Mouse (Mus musculus) liver, adult (tissue): ENCODE data around the gene Sox5.

Experiments
- GATA4 ChIP-seq: IDR thresholded peaks from 2 replicates; pipeline ENCODE4 v1.6.1; 2014; ENCODE audit warnings: mild to moderate bottlenecking, low read length; ENCODE audit not compliant: insufficient replicate concordance

The Sox5 gene

DNA sequence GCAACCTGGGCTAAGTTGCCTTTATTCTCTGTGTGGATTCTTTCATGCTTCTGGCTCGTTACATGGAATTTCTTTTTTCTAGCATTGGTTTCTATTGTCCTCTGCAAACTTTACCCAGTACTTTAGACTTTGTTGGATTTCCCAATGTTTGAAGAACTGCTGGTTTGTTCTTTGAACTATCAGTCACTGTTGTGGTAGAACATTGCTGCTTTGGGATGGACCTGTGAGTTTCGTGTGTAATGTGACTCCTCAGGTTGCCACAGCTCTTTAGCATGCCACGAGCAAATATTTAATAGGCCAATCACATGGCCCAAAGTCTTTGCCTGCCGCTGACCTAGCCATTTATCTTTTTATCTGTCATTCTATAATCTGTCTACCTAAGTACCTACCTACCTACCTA lies 470.0 kb downstream of the Sox5 start:
- peak; percentile 29; the same call in 1 of the 2 replicates for TF ChIP-seq GATA4

DNA sequence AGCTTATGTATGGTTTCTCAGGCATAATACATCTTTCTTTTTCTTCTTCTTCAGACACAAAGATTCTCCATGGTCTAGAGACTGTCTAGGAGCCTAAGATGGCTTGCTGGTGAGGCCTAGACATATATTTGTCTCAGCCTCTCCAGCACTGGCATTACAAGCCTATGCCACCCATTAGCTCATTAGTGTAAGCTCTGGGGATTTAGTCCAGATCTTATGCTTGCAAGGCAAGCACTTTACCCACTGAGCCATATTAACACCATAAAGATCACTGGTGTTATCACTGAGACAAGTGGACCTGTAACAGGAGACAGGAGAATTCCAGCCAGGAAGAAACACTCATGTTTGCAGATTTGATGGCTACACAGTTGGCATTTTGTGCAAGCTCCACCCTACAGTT lies 472.6 kb downstream of the Sox5 start:
- no peak for TF ChIP-seq GATA4

DNA sequence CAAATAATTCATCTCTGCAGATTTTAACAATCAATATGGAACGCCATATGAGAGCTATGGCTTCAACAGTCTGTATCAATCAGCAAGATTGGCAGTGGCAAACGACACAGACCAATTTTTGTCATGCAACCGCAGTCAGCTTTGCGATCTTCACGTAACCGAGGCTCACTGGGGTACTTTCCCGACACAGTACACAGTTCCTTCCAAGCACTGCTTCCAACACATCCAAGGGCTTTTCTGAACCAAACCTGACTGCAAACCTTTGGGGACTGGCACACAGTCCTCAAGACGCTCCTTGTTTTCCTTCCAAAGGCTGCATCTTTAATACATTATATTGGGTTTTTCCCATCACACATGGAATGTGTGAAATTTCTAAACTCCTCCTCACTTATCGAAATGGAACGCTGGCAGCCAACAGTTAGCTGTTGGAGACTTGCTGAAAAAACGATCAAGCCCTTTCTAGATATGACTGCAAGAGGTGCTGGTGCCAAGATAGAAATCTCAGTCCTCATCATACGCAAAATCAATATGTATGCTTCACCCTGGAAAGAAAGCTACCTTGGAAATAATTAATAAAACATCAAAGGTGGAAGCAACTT lies 474.1 kb downstream of the Sox5 start:
- TF ChIP-seq GATA4: no peak

- TF ChIP-seq GATA4: no peak
These were observed 479.0 kb downstream of the Sox5 start for GRCm38 (mm10) chr6:144302823-144303222.

DNA sequence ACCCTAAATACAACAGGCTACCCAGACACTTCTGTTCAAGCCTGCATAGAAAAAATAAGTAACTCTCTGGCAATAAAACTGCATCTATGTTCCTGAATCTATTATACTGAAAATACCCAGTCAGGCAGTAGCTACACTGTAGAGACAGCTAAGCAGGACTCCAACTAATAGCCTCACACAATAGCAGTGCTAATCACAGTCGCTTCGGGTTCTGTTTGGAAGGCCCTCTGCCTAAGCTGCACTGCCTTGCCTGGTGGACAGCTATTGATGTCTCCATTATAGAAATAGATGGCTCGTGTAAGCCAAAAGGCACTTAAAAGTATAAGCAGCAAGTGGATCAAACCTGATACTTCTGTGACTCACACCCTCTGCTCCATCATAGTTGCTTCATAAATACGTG lies 480.7 kb downstream of the Sox5 start:
- no peak for TF ChIP-seq GATA4

DNA sequence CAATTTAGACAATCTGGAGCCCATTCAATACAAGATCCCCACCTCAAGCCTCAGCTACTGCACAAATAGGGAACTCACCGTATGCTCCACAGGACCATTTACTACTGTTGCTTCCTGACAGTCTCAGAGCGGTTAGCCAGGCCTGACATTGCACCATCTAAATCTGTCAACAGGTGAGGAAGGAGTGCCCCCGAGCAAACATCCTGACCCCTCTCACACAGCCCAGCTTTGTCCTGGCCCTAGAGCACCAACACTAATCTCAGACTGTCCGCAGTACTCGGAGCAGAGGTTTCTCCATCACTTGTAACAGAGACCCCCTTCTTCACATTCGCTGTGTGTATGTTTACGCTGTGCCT lies 482.3 kb downstream of the Sox5 start:
- no peak for TF ChIP-seq GATA4

DNA sequence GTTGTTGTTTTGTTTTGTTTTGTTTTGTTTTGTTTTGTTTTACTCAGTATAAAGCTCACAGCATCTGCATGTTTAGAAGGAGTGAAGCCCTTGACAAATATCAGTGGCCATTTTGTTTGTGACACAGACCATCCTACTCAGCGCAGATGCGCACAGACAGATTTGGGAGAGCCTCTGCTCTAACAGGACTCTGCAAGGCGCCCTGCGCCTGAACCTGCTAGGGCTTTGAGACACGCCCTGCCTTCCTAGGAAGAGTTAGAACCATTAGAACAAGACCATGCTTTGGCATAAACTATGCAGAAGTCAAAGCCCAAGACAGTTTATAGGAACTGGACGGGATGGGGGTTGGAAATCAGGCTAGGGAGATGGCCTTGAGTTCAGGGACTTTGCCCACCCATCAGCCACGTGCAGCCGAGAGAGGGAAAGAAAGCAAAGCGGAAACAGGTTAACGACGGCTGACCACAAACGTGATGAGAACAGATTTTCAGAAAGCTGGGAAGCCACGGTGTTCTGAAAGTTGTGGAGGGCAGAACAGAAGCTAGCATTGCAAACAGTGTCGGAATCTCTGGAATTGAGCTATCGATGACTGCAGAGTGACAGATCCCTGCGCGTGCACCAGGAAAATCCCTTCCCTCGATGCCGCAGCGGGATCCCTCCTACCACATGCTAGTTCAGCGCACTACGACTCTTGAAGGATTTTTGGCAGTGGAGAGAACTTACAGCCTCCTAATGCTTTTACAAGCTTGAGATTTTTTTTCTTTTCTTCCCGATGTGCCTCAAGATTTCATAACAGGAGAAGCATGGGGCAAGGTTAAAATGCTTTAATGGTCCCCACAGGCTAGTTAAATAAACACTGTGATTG lies 482.9 kb downstream of the Sox5 start:
- TF ChIP-seq GATA4: no peak

GRCm38 (mm10) chr6:144297846-144298245 lies 483.9 kb downstream of the Sox5 start:
- TF ChIP-seq GATA4: no peak

- no peak for TF ChIP-seq GATA4
These were observed 484.6 kb downstream of the Sox5 start for GRCm38 (mm10) chr6:144297131-144297530.

DNA sequence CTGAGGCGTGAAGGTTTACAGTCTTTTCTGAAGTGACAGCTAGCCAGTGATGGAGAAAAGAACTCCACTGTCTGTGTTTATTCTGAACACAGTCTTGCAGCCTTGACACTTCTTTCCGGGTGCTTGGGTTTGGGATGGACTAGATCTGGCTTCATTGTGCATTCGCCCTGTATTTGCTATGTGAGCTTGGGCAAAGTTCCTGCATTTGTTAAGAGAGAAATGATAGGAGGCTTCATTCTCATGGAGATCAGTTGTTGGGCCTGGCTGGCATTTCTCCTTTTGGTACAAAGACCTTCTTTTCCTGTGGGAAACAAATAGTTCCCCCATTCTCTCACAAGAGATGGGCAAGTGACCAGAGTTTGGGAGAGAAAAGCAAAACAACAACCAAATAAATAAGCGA lies 490.3 kb downstream of the Sox5 start:
- TF ChIP-seq GATA4: no peak

- no peak for TF ChIP-seq GATA4
These were observed 495.7 kb downstream of the Sox5 start for GRCm38 (mm10) chr6:144286122-144286521.

- no peak for TF ChIP-seq GATA4
These were observed 498.6 kb downstream of the Sox5 start for GRCm38 (mm10) chr6:144283191-144283590.

GRCm38 (mm10) chr6:144282756-144283155 lies 499.0 kb downstream of the Sox5 start:
- no peak for TF ChIP-seq GATA4

- TF ChIP-seq GATA4: no peak
These were observed 500.1 kb downstream of the Sox5 start for GRCm38 (mm10) chr6:144281661-144282060.

- TF ChIP-seq GATA4: no peak
These were observed 503.2 kb downstream of the Sox5 start for GRCm38 (mm10) chr6:144278505-144279053.

- no peak for TF ChIP-seq GATA4
These were observed 510.5 kb downstream of the Sox5 start for GRCm38 (mm10) chr6:144271326-144271725.

DNA sequence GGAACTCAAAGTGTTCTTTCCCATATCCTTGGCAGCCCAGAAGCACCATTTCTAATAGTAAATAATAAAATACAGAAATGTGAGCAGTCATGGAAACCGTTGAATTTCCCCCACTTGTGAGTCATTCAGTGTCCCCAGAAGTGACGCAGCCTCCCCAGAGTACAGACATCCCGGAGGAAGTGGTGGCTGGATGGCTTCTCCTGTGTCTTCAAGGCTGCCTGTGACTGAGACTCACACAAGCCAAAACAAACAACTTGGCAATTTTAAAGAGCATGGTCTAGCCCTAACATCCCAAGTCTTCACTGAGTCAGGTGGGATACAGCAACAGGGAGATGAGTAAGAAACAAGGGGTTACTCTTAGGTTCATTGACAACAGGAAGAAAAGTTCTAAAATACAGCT lies 511.5 kb downstream of the Sox5 start:
- no peak for TF ChIP-seq GATA4

GRCm38 (mm10) chr6:144269666-144270065 lies 512.1 kb downstream of the Sox5 start:
- TF ChIP-seq GATA4: no peak
